Mouse (Mus musculus) urinary bladder, adult 2 months (tissue): Measurements from ENCODE around the gene Dll1. TPM values are rescaled to one million over a fixed set of nuclear protein-coding genes. Genes with fewer than 3 reads are reported as not detected.

ENCODE experiments used
- DNase-seq: peaks from one replicate; pipeline ENCODE4 v3.0.0; 2022; ENCODE audit warnings: low spot score
- polyA plus RNA-seq: library from polyadenylated mRNA; depleted of rRNA; stranded (reverse); fragments of >200 nt; gene quantifications from 2 replicates; pipeline ENCODE4 v1.2.3, GENCODE M21; 2012

Dll1 gene
- polyA plus RNA-seq, 1 experiment = 8.7 TPM

DNA sequence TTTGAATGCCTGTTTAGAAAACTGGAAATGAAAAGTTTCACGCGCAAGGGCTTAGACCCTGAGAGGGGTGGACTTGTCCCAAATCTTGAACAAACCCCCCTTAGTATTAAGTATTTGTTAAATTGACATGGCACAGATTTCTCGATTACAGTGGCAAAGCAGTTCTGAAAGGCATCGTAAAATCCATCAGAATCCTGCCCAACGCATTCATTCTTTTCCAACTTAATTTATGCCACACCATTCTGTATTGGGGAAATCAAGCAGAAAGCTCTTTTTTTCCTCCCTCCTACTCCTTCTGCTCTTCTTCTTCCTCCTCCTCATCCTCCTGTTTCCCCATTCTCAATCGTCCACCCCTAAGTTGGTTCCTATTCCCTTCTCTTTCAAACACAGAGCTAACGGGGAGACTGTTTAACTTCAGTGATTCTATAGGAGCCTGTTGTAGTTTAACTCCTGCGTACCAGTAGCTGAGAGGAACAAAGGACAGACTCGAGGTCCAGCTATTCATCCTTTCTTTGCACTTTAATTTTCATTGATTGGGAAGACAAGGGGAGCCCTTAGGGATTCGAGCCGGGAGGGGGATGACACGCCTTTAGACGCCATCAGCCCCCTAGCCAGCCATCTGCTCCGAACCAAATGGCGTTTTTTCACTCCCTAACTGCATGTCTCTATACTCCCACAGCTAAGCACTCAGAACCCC lies 1.9 kb upstream of the Dll1 start:
- no peak for DNase-seq

GRCm38 (mm10) chr17:15377901-15378300 lies 1.2 kb upstream of the Dll1 start:
- no peak for DNase-seq

GRCm38 (mm10) chr17:15375701-15376493 lies 775 bp downstream of the Dll1 start:
- peak; percentile 66 for DNase-seq

GRCm38 (mm10) chr17:15375224-15375623 lies 1.4 kb downstream of the Dll1 start:
- no peak for DNase-seq

DNA sequence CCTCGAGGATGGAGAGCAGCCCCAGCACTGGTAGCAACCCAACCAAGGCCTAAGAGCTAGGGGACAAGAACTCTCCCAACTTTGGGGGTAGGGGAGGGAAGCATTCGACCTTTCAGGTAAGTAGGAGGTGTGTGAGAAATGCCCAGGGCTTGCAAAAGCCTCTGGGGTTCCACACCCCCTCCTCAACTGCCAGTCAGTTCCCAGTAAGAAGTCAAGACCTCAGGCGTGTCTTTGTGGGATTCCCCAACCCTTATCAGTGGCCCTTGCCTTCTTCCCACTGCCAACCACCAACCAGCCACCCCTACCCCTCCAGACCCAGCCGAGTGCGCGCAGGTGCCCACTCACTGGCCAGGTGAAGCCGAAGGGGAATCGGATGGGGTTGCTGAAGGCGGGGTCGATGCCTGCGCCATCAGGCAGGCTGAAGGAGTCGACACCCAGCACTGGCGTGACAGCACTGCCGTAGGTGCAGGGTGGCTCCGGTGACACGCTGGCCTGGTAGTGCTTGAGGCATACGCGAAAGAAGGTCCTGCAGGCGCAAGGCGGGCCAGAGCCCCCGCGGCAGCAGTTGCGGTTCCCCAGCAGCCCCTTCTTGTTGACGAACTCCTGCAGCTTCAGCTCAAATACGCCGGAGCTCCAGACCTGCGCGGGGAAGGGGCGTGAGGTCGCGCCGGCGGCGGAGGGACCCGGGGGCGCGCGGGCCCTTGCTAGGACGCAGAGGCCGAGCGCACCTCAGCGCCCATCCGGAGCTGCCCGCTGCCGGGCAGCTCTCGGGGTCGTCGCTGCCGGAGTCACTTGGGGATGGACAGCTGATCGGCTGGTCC lies 2.1 kb downstream of the Dll1 start:
- no peak for DNase-seq

DNA sequence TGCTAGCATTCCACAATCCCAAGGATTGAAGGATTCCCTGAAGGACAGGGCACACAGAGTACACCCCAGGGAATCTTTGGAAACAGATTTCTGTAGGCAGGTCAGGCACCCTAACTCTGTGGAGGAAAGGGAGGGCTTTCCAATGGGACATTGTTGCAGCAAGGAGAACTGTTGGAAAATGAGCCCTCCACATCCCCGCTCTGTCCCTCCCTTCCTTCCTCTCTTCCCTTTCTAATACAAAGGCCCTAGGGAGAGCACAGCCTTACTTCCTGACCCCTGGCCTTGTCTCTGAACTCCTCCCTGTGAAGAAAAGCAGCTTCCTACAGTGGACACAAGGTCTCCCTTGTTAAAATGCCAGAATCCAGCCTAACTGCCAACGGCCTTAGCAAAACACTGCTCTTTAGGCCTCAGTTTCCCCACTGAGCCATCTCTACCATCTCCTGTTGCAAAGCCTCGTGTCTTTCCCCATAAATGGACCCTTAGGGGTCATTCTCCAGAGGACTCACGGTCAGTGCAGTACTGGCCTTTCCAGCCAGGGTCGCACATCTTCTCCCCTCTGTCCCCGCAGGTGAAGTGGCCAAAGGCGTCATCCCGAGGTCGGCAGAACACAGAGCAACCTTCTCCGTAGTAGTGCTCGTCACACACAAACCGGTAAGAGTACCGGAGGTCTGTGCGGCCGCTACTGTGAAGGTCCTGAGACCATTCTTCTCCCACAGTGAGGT lies 3.6 kb downstream of the Dll1 start:
- no peak for DNase-seq

DNA sequence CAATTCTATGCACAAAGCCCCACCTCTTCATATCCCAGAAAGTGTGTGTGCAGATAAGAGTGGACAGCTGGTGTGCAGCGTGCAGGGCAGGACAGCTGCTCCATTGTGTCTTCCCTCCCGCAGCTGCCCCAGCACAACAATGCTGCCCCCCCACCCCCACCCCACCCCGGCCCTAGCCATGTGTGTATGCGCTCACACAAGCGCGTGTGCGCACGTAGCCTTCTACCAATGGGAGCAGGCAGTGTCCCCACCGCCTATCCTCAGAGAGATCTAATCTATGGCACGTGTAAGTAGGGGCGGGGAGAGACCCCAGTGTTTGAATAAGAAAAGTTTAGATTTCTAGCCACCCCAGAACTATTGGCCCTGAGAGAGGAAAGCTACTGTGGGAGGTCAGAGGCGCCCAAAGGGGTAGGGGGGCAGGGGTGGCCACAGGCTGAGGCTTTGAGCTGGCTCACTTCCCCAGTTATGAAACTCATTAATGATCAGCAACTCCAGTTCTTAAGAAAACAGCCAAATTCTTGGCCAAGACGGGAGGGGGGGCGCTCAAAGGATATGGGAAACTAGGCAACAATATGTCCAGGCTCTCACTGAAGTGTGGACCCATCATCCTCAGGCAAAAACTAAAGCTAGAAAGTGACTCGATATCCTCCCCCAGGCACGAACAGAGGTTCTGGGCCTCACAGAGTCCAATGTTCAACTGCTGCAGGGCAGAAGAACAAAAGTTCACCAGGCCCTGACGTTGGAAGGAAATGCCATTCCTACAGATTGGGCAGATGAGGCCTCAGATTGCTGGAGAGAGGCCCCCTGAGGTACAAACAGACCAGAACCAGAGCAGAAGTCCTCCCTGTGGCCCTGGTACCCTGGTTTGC lies 4.5 kb downstream of the Dll1 start:
- DNase-seq = no peak

DNA sequence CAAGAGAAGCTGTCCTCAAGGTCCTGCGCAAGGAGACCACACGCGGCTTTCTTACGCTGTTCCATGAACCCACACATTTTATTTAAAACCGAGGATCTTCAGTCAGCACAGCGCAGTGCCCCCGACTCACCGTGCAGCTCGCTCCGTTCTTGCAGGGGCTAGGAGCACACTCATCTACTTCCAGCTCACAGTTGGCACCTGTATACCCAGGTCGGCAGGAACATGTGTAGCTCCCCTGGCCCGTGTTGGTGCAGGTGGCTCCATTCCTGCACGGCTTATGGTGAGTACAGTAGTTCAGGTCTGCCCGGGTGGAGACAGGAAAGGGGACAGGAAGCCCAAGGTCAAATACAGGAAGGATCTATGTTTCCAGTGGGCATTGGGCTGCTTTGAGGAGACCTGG lies 6.3 kb downstream of the Dll1 start:
- no peak for DNase-seq

DNA sequence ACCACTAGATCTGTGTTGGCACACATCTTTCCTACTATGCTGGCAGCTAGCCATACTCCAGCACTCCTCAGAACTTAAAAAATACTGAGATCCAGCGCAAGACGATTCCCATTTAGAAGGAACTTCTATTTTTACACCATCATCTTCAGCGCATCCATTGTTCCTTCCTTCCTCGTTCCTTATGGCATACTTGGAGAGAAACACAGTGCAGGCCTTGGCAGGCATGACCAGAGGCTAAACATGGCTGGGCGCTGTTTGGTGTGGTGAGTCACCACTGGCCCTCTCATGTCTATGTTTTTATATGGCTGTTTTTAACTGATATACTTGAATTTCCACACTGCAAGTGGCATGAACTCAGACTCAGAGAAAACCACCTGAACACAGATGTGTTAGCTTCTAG lies 11.0 kb downstream of the Dll1 start:
- no peak for DNase-seq

DNA sequence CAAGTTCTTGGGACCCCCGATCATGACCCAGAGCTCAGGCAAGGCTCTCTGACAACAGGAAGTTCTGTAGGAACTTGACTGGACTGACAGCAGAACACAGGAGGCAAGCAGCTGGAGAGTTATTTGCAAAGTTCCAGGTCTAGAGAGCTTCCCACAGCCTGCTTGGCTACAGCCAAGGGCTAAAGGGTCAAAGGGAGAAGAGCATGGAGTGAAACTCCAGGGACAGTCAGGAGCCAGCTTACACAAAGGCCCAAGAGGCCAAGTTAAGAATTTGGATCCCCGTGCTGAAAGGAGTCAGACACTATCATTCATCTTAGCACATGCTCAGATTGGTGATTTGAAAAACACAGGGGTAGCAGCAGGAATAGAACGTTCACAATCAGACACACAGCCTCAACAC lies 13.0 kb downstream of the Dll1 start:
- DNase-seq = no peak

- DNase-seq = no peak
Measured at GRCm38 (mm10) chr17:15357071-15357470, 19.6 kb downstream of the Dll1 start.

GRCm38 (mm10) chr17:15356526-15356925 lies 20.1 kb downstream of the Dll1 start:
- DNase-seq = no peak

DNA sequence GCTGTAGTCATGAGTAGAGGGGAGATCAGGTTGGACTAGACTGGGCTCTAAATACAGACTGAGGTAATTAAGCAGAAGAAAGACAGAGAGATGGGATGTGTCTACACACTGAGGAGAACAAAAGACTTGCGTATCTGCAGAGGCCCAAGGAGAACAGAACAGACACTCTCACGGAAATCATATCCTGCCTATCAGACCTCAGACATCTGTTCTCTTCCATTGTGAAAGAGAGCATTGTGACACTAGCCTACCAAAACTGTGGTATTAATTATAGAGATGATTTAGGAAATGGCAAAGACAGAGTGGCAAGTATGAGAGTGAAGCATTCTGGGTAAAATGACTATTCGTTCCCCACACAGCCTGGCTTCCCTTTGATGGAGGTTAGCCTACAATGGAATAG lies 21.6 kb downstream of the Dll1 start:
- no peak for DNase-seq

DNA sequence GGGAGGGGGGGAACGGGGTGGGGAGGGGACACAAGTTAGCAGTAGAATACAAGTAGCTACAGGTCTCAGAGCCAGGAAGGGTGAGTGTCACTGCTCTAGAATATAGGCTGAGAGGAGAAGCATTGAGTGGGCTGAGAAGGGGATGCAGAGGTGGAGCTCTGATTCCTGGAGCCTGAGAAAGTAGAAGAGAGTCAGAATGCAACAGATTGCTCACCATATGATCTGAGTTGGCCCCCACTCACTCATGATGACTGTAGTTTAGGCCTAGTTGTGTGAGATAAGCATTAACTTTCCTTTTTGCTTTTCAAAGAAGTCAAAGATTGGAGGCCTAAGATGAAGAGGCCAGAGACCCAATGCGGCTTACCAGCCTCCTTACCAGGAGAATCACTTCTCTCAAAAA lies 22.7 kb downstream of the Dll1 start:
- no peak for DNase-seq

GRCm38 (mm10) chr17:15352869-15353610 lies 23.6 kb downstream of the Dll1 start:
- DNase-seq = no peak

GRCm38 (mm10) chr17:15350152-15350551 lies 26.5 kb downstream of the Dll1 start:
- DNase-seq = no peak

DNA sequence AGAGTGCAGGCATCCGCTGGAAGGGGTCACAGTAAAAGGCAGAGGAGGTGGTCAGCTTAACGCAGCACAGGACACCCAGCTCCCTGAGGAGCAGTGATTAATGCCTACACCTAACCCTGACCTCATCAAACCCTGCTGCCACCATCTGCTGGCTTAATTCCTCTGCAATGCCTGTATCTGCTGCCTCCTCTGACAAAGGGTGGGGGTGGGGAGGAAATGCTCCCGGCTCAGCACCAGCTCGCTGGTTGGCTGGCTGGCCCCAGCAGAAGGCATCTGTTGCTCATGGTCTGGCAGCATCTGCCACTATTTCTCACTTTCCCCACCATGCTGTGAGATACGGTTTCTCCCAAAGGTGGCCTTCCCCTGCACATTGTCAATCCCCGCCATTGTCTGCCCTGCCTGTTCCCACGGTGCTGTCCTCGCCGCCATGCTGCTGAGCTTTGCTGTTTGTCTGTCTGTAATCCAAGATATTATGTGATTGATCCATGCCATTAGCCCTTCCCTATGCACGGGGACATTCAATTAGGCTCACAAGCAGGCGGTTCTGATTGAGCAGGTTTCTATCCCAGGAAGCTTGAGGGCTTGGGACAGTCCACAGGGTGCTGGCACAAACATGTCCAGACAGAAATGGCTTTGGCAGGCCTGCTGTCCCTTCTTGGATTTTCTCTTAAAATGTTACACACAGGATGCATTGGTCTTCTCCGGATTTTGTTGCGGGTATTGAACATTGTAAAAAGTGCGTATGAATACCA lies 33.4 kb downstream of the Dll1 start:
- DNase-seq = no peak

- no peak for DNase-seq
Measured at GRCm38 (mm10) chr17:15337906-15338305, 38.8 kb downstream of the Dll1 start.

- DNase-seq = no peak
Measured at GRCm38 (mm10) chr17:15329740-15330318, 46.8 kb downstream of the Dll1 start.
